Mouse (Mus musculus) neural tube, embryonic 10.5 days (tissue): Measurements from ENCODE around the gene Dmgdh.

ENCODE experiments used
- DNase-seq: peaks from one replicate; pipeline ENCODE4 v3.0.0-alpha.2; 2017; ENCODE audit warnings: low spot score; ENCODE audit errors: extremely low spot score

The Dmgdh gene

GRCm38 (mm10) chr13:93674131-93674561, at the start of gene Dmgdh, which contains the start of gene Bhmt2:
Gene Dmgdh (plus strand): TSS chr13:93674433.
Gene Bhmt2 (minus strand): TSS chr13:93674302.
- peak; percentile 25 for DNase-seq

GRCm38 (mm10) chr13:93628861-93629260, 45.4 kb upstream of the Dmgdh start:
- DNase-seq = no peak

- no peak for DNase-seq
Measured at GRCm38 (mm10) chr13:93630941-93631705, 43.1 kb upstream of the Dmgdh start.

GRCm38 (mm10) chr13:93632927-93633326, 41.3 kb upstream of the Dmgdh start:
- DNase-seq = no peak

- no peak for DNase-seq
Measured at GRCm38 (mm10) chr13:93636561-93636960, 37.7 kb upstream of the Dmgdh start.

- DNase-seq = no peak
Measured at GRCm38 (mm10) chr13:93637282-93638245, 36.7 kb upstream of the Dmgdh start, which contains the start of gene Bhmt. Gene Bhmt (minus strand): TSS chr13:93637961.

- no peak for DNase-seq
Measured at GRCm38 (mm10) chr13:93639636-93640035, 34.6 kb upstream of the Dmgdh start.

- no peak for DNase-seq
Measured at GRCm38 (mm10) chr13:93648387-93649130, 25.7 kb upstream of the Dmgdh start.

- no peak for DNase-seq
Measured at GRCm38 (mm10) chr13:93653382-93653781, 20.9 kb upstream of the Dmgdh start.

GRCm38 (mm10) chr13:93657941-93658340, 16.3 kb upstream of the Dmgdh start:
- DNase-seq = no peak

GRCm38 (mm10) chr13:93667586-93667985, 6.6 kb upstream of the Dmgdh start:
- no peak for DNase-seq

GRCm38 (mm10) chr13:93672371-93672770, 1.9 kb upstream of the Dmgdh start:
- no peak for DNase-seq

GRCm38 (mm10) chr13:93673296-93673695, 937 bp upstream of the Dmgdh start:
- no peak for DNase-seq

GRCm38 (mm10) chr13:93676864-93677263, 2.6 kb downstream of the Dmgdh start:
- no peak for DNase-seq

- no peak for DNase-seq
Measured at GRCm38 (mm10) chr13:93683336-93683735, 9.1 kb downstream of the Dmgdh start.

- no peak for DNase-seq
Measured at GRCm38 (mm10) chr13:93685226-93685625, 11.0 kb downstream of the Dmgdh start.

GRCm38 (mm10) chr13:93687321-93687720, 13.1 kb downstream of the Dmgdh start:
- no peak for DNase-seq

- DNase-seq = no peak
Measured at GRCm38 (mm10) chr13:93689566-93689965, 15.3 kb downstream of the Dmgdh start.

- DNase-seq = no peak
Measured at GRCm38 (mm10) chr13:93690821-93691220, 16.6 kb downstream of the Dmgdh start.

GRCm38 (mm10) chr13:93698866-93699265, 24.6 kb downstream of the Dmgdh start:
- DNase-seq = no peak

- no peak for DNase-seq
Measured at GRCm38 (mm10) chr13:93705697-93706096, 31.5 kb downstream of the Dmgdh start.
